Mouse (Mus musculus) gastrocnemius, adult 18-20 months (tissue): ENCODE results near the gene Ehf. TPM values are rescaled to one million over a fixed set of nuclear protein-coding genes. Genes with fewer than 3 reads are reported as not detected.

Source experiments
- DNase-seq: peaks from one replicate; pipeline ENCODE4 v3.0.0; 2021; ENCODE audit warnings: low spot score
- total RNA-seq, 2 experiments: library from RNA; stranded (reverse); gene quantifications; 2 replicates each; pipeline ENCODE4 v1.2.3; 2021

Ehf gene
- total RNA-seq, 2 experiments from 2014 or later: 0.23 TPM; not detected in 1

GRCm38 (mm10) chr2:103294526-103294925, 8.6 kb downstream of the Ehf start:
- no peak for DNase-seq

- no peak for DNase-seq
Observed at GRCm38 (mm10) chr2:103293751-103294150, 9.3 kb downstream of the Ehf start.

- no peak for DNase-seq
Observed at GRCm38 (mm10) chr2:103293214-103293613, 9.9 kb downstream of the Ehf start.

- DNase-seq: no peak
Observed at GRCm38 (mm10) chr2:103290705-103291269, 12.3 kb downstream of the Ehf start.

- DNase-seq: no peak
Observed at GRCm38 (mm10) chr2:103290167-103290566, 12.9 kb downstream of the Ehf start.

- DNase-seq: no peak
Observed at GRCm38 (mm10) chr2:103289407-103289950, 13.6 kb downstream of the Ehf start.

- DNase-seq: no peak
Observed at GRCm38 (mm10) chr2:103287716-103288115, 15.4 kb downstream of the Ehf start.

- DNase-seq: no peak
Observed at GRCm38 (mm10) chr2:103285561-103285960, 17.5 kb downstream of the Ehf start.

GRCm38 (mm10) chr2:103283730-103284129, 19.3 kb downstream of the Ehf start:
- no peak for DNase-seq

GRCm38 (mm10) chr2:103282184-103282750, 20.8 kb downstream of the Ehf start:
- DNase-seq: no peak

GRCm38 (mm10) chr2:103279927-103280326, 23.2 kb downstream of the Ehf start:
- DNase-seq: no peak

- no peak for DNase-seq
Observed at GRCm38 (mm10) chr2:103278476-103278875, 24.6 kb downstream of the Ehf start.

GRCm38 (mm10) chr2:103277794-103278193, 25.3 kb downstream of the Ehf start:
- no peak for DNase-seq

GRCm38 (mm10) chr2:103275316-103275960, 27.6 kb downstream of the Ehf start:
- no peak for DNase-seq

- DNase-seq: no peak
Observed at GRCm38 (mm10) chr2:103274803-103275202, 28.3 kb downstream of the Ehf start.

- no peak for DNase-seq
Observed at GRCm38 (mm10) chr2:103274270-103274669, 28.8 kb downstream of the Ehf start.

- no peak for DNase-seq
Observed at GRCm38 (mm10) chr2:103271481-103271880, 31.6 kb downstream of the Ehf start.

GRCm38 (mm10) chr2:103270556-103271160, 32.4 kb downstream of the Ehf start:
- DNase-seq: no peak

- no peak for DNase-seq
Observed at GRCm38 (mm10) chr2:103239086-103239485, 64.0 kb downstream of the Ehf start.

GRCm38 (mm10) chr2:103226781-103227180, 76.3 kb downstream of the Ehf start:
- no peak for DNase-seq

GRCm38 (mm10) chr2:103220871-103221270, 82.2 kb downstream of the Ehf start:
- no peak for DNase-seq

- no peak for DNase-seq
Observed at GRCm38 (mm10) chr2:103218323-103218722, 84.8 kb downstream of the Ehf start.
